Mouse (Mus musculus): ENCODE measurements at regions not wholly inside any gene's neighbourhood (a gene's known extent, or its start where the extent isn't known, plus 50 kb on each side); places are given as distances from the start of the nearest gene placed in this dataset.

DNA sequence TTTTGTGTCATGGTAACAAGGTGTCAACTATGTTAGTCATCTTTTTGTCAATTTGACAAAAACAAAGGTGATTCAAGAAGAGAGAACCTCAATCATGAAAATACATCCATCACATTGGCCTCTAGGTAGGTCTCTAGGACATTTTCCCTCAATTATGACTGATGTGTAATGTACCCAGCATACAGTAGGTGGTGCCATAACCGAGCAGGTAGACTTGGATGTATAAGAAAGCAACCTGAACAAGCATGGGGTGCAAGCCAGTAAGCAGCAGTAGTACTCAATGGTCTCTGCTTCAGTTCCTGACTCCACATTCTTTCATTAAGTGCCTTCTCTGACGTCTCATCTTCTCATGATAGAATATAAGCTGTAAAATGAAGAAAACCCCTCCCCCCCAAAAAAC is 463.8 kb downstream of the Tmem161b start:
- TF ChIP-seq CEBPB (IDR thresholded peaks at IDR 0.05; ENCODE audit: low read depth): no peak
- TF ChIP-seq MYOG (IDR thresholded peaks at IDR 0.05; ENCODE audit: control insufficient read depth, extremely low read depth, insufficient read length): no peak
- no peak for TF ChIP-seq CTCF (IDR thresholded peaks at IDR 0.05; ENCODE audit: control insufficient read depth, insufficient read depth, insufficient read length)
- no peak for TF ChIP-seq USF1 (IDR thresholded peaks at IDR 0.05; ENCODE audit: low read depth)
- no peak for TF ChIP-seq MAX (IDR thresholded peaks at IDR 0.05)
- TF ChIP-seq FOSL1 (IDR thresholded peaks at IDR 0.05; ENCODE audit: insufficient read depth, low read length, poor library complexity, severe bottlenecking): no peak
- no peak for TF ChIP-seq MYOD1 (IDR thresholded peaks at IDR 0.05; ENCODE audit: control insufficient read depth, insufficient read length, low read depth)
